Mouse (Mus musculus): Measurements from ENCODE around the gene Hyal1.

The Hyal1 gene

GRCm38 (mm10) chr9:107620954-107621353 lies 44.2 kb downstream of the Hyal1 start:
- no peak for DNase-seq

- DNase-seq: no peak
Measured at GRCm38 (mm10) chr9:107624539-107624938, 47.8 kb downstream of the Hyal1 start.

GRCm38 (mm10) chr9:107624951-107625350 lies 48.2 kb downstream of the Hyal1 start:
- no peak for DNase-seq

GRCm38 (mm10) chr9:107625351-107626128 lies 48.8 kb downstream of the Hyal1 start:
- DNase-seq: peak in 1 of 2 experiments; percentile 26

- DNase-seq: peak in 1 of 2 experiments; percentile 26
Measured at GRCm38 (mm10) chr9:107626158-107626843, 49.6 kb downstream of the Hyal1 start.

- DNase-seq: peak; percentile 79 to 80
Measured at GRCm38 (mm10) chr9:107626844-107627277, 50.1 kb downstream of the Hyal1 start.

- peak in 1 of 2 experiments; percentile 25 for DNase-seq
Measured at GRCm38 (mm10) chr9:107627387-107628255, 50.9 kb downstream of the Hyal1 start.

GRCm38 (mm10) chr9:107628721-107629410 lies 52.1 kb downstream of the Hyal1 start:
- peak in 1 of 2 experiments; percentile 34 for DNase-seq

- peak in 1 of 2 experiments; percentile 17 for DNase-seq
Measured at GRCm38 (mm10) chr9:107629411-107629730, 52.6 kb downstream of the Hyal1 start.

- DNase-seq: peak in 1 of 2 experiments; percentile 28
Measured at GRCm38 (mm10) chr9:107629901-107630425, 53.2 kb downstream of the Hyal1 start.

- peak in 1 of 2 experiments; percentile 32 for DNase-seq
Measured at GRCm38 (mm10) chr9:107630576-107630975, 53.8 kb downstream of the Hyal1 start.
